ENCODE assay signal across 20 mouse cellular contexts in genomic region chr2:104327116-104327794, GRCm38 (mm10).
DNase-seq lines count a peak whose midpoint lies in the region; ATAC-seq and TF ChIP-seq lines count a peak whose summit lies in the region.
"Had no signal": no experiment of that assay in that cellular context is flagged by ENCODE, and none has a peak within 500 bp of the region (broad histone marks: within the 10 kb centered on the region; RNA-seq: fewer than 3 reads in every experiment).

No protein-coding gene starts in this region.

- H3K27me3 ChIP-seq in midbrain, embryonic 16.5 days (ENCODE audit: control insufficient read depth, insufficient read depth, low read depth, low read length), result no peaks in the 10 kb centered on the region
- H3K27me3 ChIP-seq: heart, embryonic 13.5 days had no signal

- no peak overlapping the region for H3K4me3 ChIP-seq in left cerebral cortex, adult 2 months
- no peak overlapping the region for H3K4me3 ChIP-seq in cortical plate, adult 2 months (ENCODE audit: insufficient read depth, low read length)
- no peak overlapping the region for H3K4me3 ChIP-seq in midbrain, embryonic 16.5 days (ENCODE audit: low read depth, low read length)
- H3K4me3 ChIP-seq: embryonic facial prominence, embryonic 10.5 days; heart, adult 2 months; heart, embryonic 13.5 days had no signal

- H3K36me3 ChIP-seq in midbrain, embryonic 16.5 days (ENCODE audit: control insufficient read depth, insufficient read depth, low read length), result no peaks in the 10 kb centered on the region
- H3K36me3 ChIP-seq: embryonic facial prominence, embryonic 10.5 days; heart, embryonic 13.5 days had no signal

- peak; percentile 35; the same call in 1 of the 2 replicates for TF ChIP-seq POLR2A in cortical plate, adult 2 months (IDR thresholded peaks at IDR 0.05; ENCODE audit: extremely low read depth, insufficient read depth, low read length)

- no peaks in the 10 kb centered on the region for H3K9me3 ChIP-seq in midbrain, embryonic 16.5 days (replicated peaks; ENCODE audit: control insufficient read depth, low read length, poor library complexity, severe bottlenecking)
- H3K9me3 ChIP-seq: embryonic facial prominence, embryonic 10.5 days; heart, embryonic 13.5 days had no signal

- no peak overlapping the region for H3K4me2 ChIP-seq in midbrain, embryonic 16.5 days (ENCODE audit: low read length)
- H3K4me2 ChIP-seq: heart, embryonic 13.5 days had no signal

- ATAC-seq in frontal cortex, adult (ENCODE audit: low TSS enrichment), result peak; percentile 38
- 0 out of 2 replicates have a peak, but pooled peaks have one; percentile 18 for ATAC-seq in midbrain, embryonic 16.5 days
- ATAC-seq: inflammation-experienced regulatory T-cells, adult 6 months had no signal

- peak overlapping the region; percentile 85 for H3K27ac ChIP-seq in left cerebral cortex, adult 2 months
- H3K27ac ChIP-seq in cortical plate, adult 2 months (ENCODE audit: insufficient read depth, low read length), result peak overlapping the region; percentile 90
- H3K27ac ChIP-seq in midbrain, embryonic 16.5 days (ENCODE audit: low read length), result peak overlapping the region; percentile 33
- H3K27ac ChIP-seq: embryonic facial prominence, embryonic 10.5 days; heart, adult 2 months; heart, embryonic 13.5 days had no signal

- no peak overlapping the region for H3K9ac ChIP-seq in midbrain, embryonic 16.5 days (ENCODE audit: low read depth, low read length)
- H3K9ac ChIP-seq: heart, embryonic 13.5 days had no signal

- TF ChIP-seq CTCF in left cerebral cortex, adult 2 months (IDR thresholded peaks at IDR 0.05), result no peak
- no peak for TF ChIP-seq CTCF in cortical plate, adult 2 months (IDR thresholded peaks at IDR 0.05; ENCODE audit: extremely low read depth, insufficient read depth, low read length)

- intact Hi-C loops in left cerebral cortex, adult 2 months (cut with DNase I), result no loop called here

- whole genome bisulfite sequencing in midbrain, embryonic 16.5 days, result 67% methylated on average over 16 of the region's 16 CpGs

- H3K4me1 ChIP-seq in cortical plate, adult 2 months (ENCODE audit: control insufficient read depth, insufficient read depth, low read length), result peaks cover 18% of the 10 kb centered on the region
- peaks cover 11% of the 10 kb centered on the region for H3K4me1 ChIP-seq in midbrain, embryonic 16.5 days (ENCODE audit: control insufficient read depth, insufficient read depth, low read length)
- H3K4me1 ChIP-seq: heart, embryonic 13.5 days had no signal

- DNase-seq in frontal cortex, postnatal 25 days (ENCODE audit: low spot score in 2 of 2), result no peak
- no peak for DNase-seq in left cerebral cortex, adult 2 months (ENCODE audit: extremely low spot score in 1 of 2, low spot score in 2 of 2)
- DNase-seq in left cerebral cortex, adult 18-20 months (ENCODE audit: low spot score in 2 of 2), result no peak
- DNase-seq in yolk sac, embryonic 10.5 days (ENCODE audit: low spot score), result no peak
- DNase-seq: adrenal gland, adult 2 months; cerebellum, adult 8-10 months; cerebellum, postnatal 36 days; gastrocnemius, postnatal 36 days; heart, adult 2 months; heart, postnatal 14 days; kidney, adult 18-20 months; lung, postnatal 4 days; right cerebral cortex, postnatal 14 days; spleen, adult 18-20 months had no signal

Comparison
In these comparisons a context has a peak if more than half of its experiments do, and no peak if none do; other contexts are left out.
1. H3K27ac ChIP-seq: peak in every context shown above with its lines; median percentile 90 in cortical plate, adult 2 months; 85 in left cerebral cortex, adult 2 months; 33 in midbrain, embryonic 16.5 days.